Mouse (Mus musculus) neural tube, embryonic 13.5 days (tissue): Measurements from ENCODE around the gene E2f4. TPM values are rescaled to one million over a fixed set of nuclear protein-coding genes. Genes with fewer than 3 reads are reported as not detected.

Source experiments
- ATAC-seq: fragments of 200-750 bp; cut with Nextera tagmentation; 2 replicates; pipeline ENCODE4 v1.8.0; 2017; ENCODE audit warnings: low read depth, mild to moderate bottlenecking, moderate TSS enrichment, moderate library complexity
- H3K27ac ChIP-seq: fragments of 300-500 bp; sonication (generic); replicated peaks from 2 replicates; pipeline ENCODE4 v1.5.1; 2015; ENCODE audit warnings: moderate library complexity, mild to moderate bottlenecking, inconsistent platforms
- H3K27me3 ChIP-seq: fragments of 300-500 bp; sonication (generic); 2 replicates; pipeline ENCODE4 v1.6.1; 2015; ENCODE audit warnings: mild to moderate bottlenecking, inconsistent platforms
- H3K36me3 ChIP-seq: fragments of 300-500 bp; sonication (generic); 2 replicates; pipeline ENCODE4 v1.6.1; 2015; ENCODE audit warnings: mild to moderate bottlenecking, inconsistent platforms
- H3K4me1 ChIP-seq: fragments of 300-500 bp; sonication (generic); replicated peaks from 2 replicates; pipeline ENCODE4 v1.6.1; 2015; ENCODE audit warnings: inconsistent platforms
- H3K4me2 ChIP-seq: fragments of 300-500 bp; sonication (generic); 2 replicates; pipeline ENCODE4 v1.6.1; 2015; ENCODE audit warnings: inconsistent platforms, mild to moderate bottlenecking, moderate library complexity
- H3K4me3 ChIP-seq: fragments of 300-500 bp; sonication (generic); 2 replicates; pipeline ENCODE4 v1.5.1; 2015; ENCODE audit warnings: mild to moderate bottlenecking, inconsistent platforms
- H3K9ac ChIP-seq: fragments of 300-500 bp; sonication (generic); 2 replicates; pipeline ENCODE4 v1.6.1; 2015; ENCODE audit warnings: moderate library complexity, mild to moderate bottlenecking, inconsistent platforms
- H3K9me3 ChIP-seq: fragments of 300-500 bp; sonication (generic); 2 replicates; pipeline ENCODE4 v1.6.1; 2016; ENCODE audit warnings: inconsistent platforms
- WGBS: fragments of 180-500 bp; shearing (Covaris S2); methylation state at CpG from one replicate; pipeline ENCODE4 v1.1.7; 2015; 5-methylcytosine and 5-hydroxymethylcytosine counted together
- polyA plus RNA-seq: library from polyadenylated mRNA; unstranded; fragments of >200 nt; fragmentation: Nextera tagmentation; extraction: Ambion mirVana; gene quantifications from 2 replicates; pipeline ENCODE4 v1.2.1, GENCODE M21; 2015

The E2f4 gene
- polyA plus RNA-seq, 1 experiment from 2014 or later: 49.3 TPM

GRCm38 (mm10) chr8:105260371-105261099, 36.9 kb upstream of the E2f4 start:
- H3K36me3 ChIP-seq: no peaks in the 10 kb centered on the region
- ATAC-seq: no peak

GRCm38 (mm10) chr8:105261326-105261980, 36.0 kb upstream of the E2f4 start:
- no peaks in the 10 kb centered on the region for H3K9me3 ChIP-seq
- H3K27ac ChIP-seq: no peak overlapping the region
- H3K27me3 ChIP-seq: peaks cover 92% of the 10 kb centered on the region
- H3K36me3 ChIP-seq: no peaks in the 10 kb centered on the region
- H3K4me1 ChIP-seq: peaks cover 27% of the 10 kb centered on the region
- no peak for ATAC-seq
- H3K4me3 ChIP-seq: no peak overlapping the region
- no peak overlapping the region for H3K4me2 ChIP-seq
- WGBS: 80% methylated on average over 12 of the region's 12 CpGs
- H3K9ac ChIP-seq: no peak overlapping the region

More at GRCm38 (mm10) chr8:105260371-105261099, 36.9 kb upstream of the E2f4 start:
- H3K4me3 ChIP-seq: no peak overlapping the region
- H3K9me3 ChIP-seq: no peaks in the 10 kb centered on the region
- H3K4me2 ChIP-seq: no peak overlapping the region
- peaks cover 92% of the 10 kb centered on the region for H3K27me3 ChIP-seq
- H3K4me1 ChIP-seq: peaks cover 27% of the 10 kb centered on the region
- WGBS: 59% methylated on average over 7 of the region's 7 CpGs
- no peak overlapping the region for H3K9ac ChIP-seq
- H3K27ac ChIP-seq: no peak overlapping the region

- Histone ChIP-seq H3K27ac (no peak overlapping the region), H3K4me3 (peak overlapping the region; percentile 55), H3K4me2 (peak overlapping the region; percentile 75), H3K36me3 (no peaks in the 10 kb centered on the region), H3K27me3 (peaks cover 95% of the 10 kb centered on the region), H3K4me1 (peaks cover 34% of the 10 kb centered on the region), H3K9ac (no peak overlapping the region), H3K9me3 (no peaks in the 10 kb centered on the region)
- ATAC-seq: no peak
- 36% methylated on average over 16 of the region's 16 CpGs for WGBS
These were observed 34.1 kb upstream of the E2f4 start for GRCm38 (mm10) chr8:105263244-105263912.

GRCm38 (mm10) chr8:105264024-105264982, 33.2 kb upstream of the E2f4 start, which contains the start of the genes Tradd and Fbxl8:
Gene Tradd, minus strand, starts transcription at chr8:105264609.
Gene Fbxl8, plus strand, starts transcription at chr8:105264648.
- Histone ChIP-seq H3K36me3 (no peaks in the 10 kb centered on the region), H3K4me3 (peak within 1 kb of the TSS; percentile 55), H3K27me3 (peaks cover 95% of the 10 kb centered on the region), H3K27ac (no peak within 1 kb of the TSS), H3K4me1 (peaks cover 33% of the 10 kb centered on the region), H3K9me3 (no peaks in the 10 kb centered on the region), H3K9ac (peak within 1 kb of the TSS; percentile 77), H3K4me2 (peak within 1 kb of the TSS; percentile 75)
- WGBS: under 1% methylated on average over 54 of the region's 54 CpGs
- ATAC-seq: 0 out of 2 replicates have a peak, but pooled peaks have one; percentile 7

- H3K9ac ChIP-seq: no peak overlapping the region
- peak overlapping the region; percentile 55 for H3K4me3 ChIP-seq
- H3K9me3 ChIP-seq: no peaks in the 10 kb centered on the region
- peaks cover 95% of the 10 kb centered on the region for H3K27me3 ChIP-seq
- WGBS: 5% methylated on average over 10 of the region's 10 CpGs
- peaks cover 33% of the 10 kb centered on the region for H3K4me1 ChIP-seq
- no peak for ATAC-seq
- H3K4me2 ChIP-seq: peak overlapping the region; percentile 75
- H3K36me3 ChIP-seq: no peaks in the 10 kb centered on the region
- H3K27ac ChIP-seq: no peak overlapping the region
These were observed 32.3 kb upstream of the E2f4 start for GRCm38 (mm10) chr8:105265128-105265527.

- ATAC-seq: no peak
- no peak overlapping the region for H3K4me2 ChIP-seq
- no peak overlapping the region for H3K4me3 ChIP-seq
- H3K27me3 ChIP-seq: peaks cover 95% of the 10 kb centered on the region
- H3K4me1 ChIP-seq: peaks cover 45% of the 10 kb centered on the region
- H3K9me3 ChIP-seq: no peaks in the 10 kb centered on the region
- H3K36me3 ChIP-seq: no peaks in the 10 kb centered on the region
- 6% methylated on average over 13 of the region's 13 CpGs for WGBS
- H3K27ac ChIP-seq: no peak overlapping the region
- no peak overlapping the region for H3K9ac ChIP-seq
These were observed 30.7 kb upstream of the E2f4 start for GRCm38 (mm10) chr8:105266775-105267174.

- Histone ChIP-seq H3K27ac (peak overlapping the region; percentile 67), H3K9ac (peak overlapping the region; percentile 65), H3K4me1 (peaks cover 45% of the 10 kb centered on the region), H3K4me3 (peak overlapping the region; percentile 47), H3K27me3 (peaks cover 97% of the 10 kb centered on the region), H3K4me2 (peak overlapping the region; percentile 74), H3K9me3 (no peaks in the 10 kb centered on the region), H3K36me3 (no peaks in the 10 kb centered on the region)
- peak; percentile 87 for ATAC-seq
- under 1% methylated on average over 65 of the region's 65 CpGs for WGBS
These were observed 29.0 kb upstream of the E2f4 start for GRCm38 (mm10) chr8:105268342-105269074.

- peaks cover 41% of the 10 kb centered on the region for H3K4me1 ChIP-seq
- under 1% methylated on average over 10 of the region's 10 CpGs for WGBS
- peak; percentile 41 for ATAC-seq
These were observed 28.4 kb upstream of the E2f4 start for GRCm38 (mm10) chr8:105269075-105269458.

GRCm38 (mm10) chr8:105269461-105269947, 28.0 kb upstream of the E2f4 start, which contains the start of gene Hsf4:
Gene Hsf4, plus strand, starts transcription at chr8:105269801.
- WGBS: under 1% methylated on average over 42 of the region's 42 CpGs
- no peak for ATAC-seq

More at GRCm38 (mm10) chr8:105269075-105269458, 28.4 kb upstream of the E2f4 start:
- Histone ChIP-seq H3K27ac (no peak overlapping the region), H3K9ac (peak overlapping the region; percentile 65), H3K27me3 (peaks cover 97% of the 10 kb centered on the region), H3K36me3 (no peaks in the 10 kb centered on the region), H3K4me3 (peak overlapping the region; percentile 47), H3K9me3 (no peaks in the 10 kb centered on the region), H3K4me2 (peak overlapping the region; percentile 74)

GRCm38 (mm10) chr8:105270101-105270915, 27.2 kb upstream of the E2f4 start:
- H3K4me3 ChIP-seq: peak overlapping the region; percentile 47
- peaks cover 99% of the 10 kb centered on the region for H3K27me3 ChIP-seq
- no peaks in the 10 kb centered on the region for H3K36me3 ChIP-seq
- peak overlapping the region; percentile 65 for H3K9ac ChIP-seq
- WGBS: 2% methylated on average over 39 of the region's 39 CpGs
- H3K9me3 ChIP-seq: no peaks in the 10 kb centered on the region
- H3K4me2 ChIP-seq: peak overlapping the region; percentile 74
- H3K27ac ChIP-seq: no peak overlapping the region
- no peak for ATAC-seq
- peaks cover 35% of the 10 kb centered on the region for H3K4me1 ChIP-seq

More at GRCm38 (mm10) chr8:105269461-105269947, 28.0 kb upstream of the E2f4 start, which contains the start of gene Hsf4:
- Histone ChIP-seq H3K4me2 (peak within 1 kb of the TSS; percentile 74), H3K4me1 (peaks cover 38% of the 10 kb centered on the region), H3K27me3 (peaks cover 99% of the 10 kb centered on the region), H3K36me3 (no peaks in the 10 kb centered on the region), H3K27ac (peak within 1 kb of the TSS; percentile 67), H3K9me3 (no peaks in the 10 kb centered on the region), H3K4me3 (peak within 1 kb of the TSS; percentile 47), H3K9ac (peak within 1 kb of the TSS; percentile 65)
